ENCODE assay signal across 1 mouse cellular context in the genomic region with DNA sequence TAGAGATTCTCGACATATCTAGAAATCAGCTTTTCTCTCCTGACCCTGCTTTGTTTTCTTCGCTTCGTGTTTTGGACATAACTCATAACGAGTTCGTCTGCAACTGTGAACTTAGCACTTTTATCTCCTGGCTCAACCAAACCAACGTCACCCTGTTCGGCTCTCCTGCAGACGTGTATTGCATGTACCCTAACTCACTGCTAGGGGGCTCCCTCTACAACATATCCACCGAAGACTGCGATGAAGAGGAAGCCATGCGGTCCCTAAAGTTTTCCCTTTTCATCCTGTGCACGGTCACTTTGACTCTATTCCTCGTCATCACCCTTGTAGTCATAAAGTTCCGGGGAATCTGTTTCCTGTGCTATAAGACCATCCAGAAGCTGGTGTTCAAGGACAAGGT.
TF ChIP-seq lines count a peak whose summit lies in the region.

No protein-coding gene starts in this region.

TF ChIP-seq in MEL, 35 proteins besides CTCF, POLR2A, EP300 and RAD21:
- peak; percentile 43 for TF ChIP-seq SMC3 (IDR thresholded peaks at IDR 0.05; ENCODE audit: low read depth, low read length)
- TF ChIP-seq MAX (IDR thresholded peaks at IDR 0.05; ENCODE audit: low read length), result no peak
- TF ChIP-seq ZMIZ1 (IDR thresholded peaks at IDR 0.05; ENCODE audit: low read depth, low read length), result no peak
- TF ChIP-seq ZC3H11A (IDR thresholded peaks at IDR 0.05; ENCODE audit: low read depth, low read length), result no peak
- no peak for TF ChIP-seq BHLHE40 (IDR thresholded peaks at IDR 0.05; ENCODE audit: borderline replicate concordance, low read depth, low read length)
- no peak for TF ChIP-seq MYB (IDR thresholded peaks at IDR 0.05; ENCODE audit: low read depth, low read length)
- no peak for TF ChIP-seq CHD1 (IDR thresholded peaks at IDR 0.05; ENCODE audit: low read depth, low read length)
- no peak for TF ChIP-seq MYC (IDR thresholded peaks at IDR 0.05; ENCODE audit: low read depth, low read length)
